Mouse (Mus musculus): ENCODE data around the gene Trak2.
"Not testable (repeated sequence)": the region's sequence is repeated elsewhere in the genome, so short reads cannot be mapped to it uniquely, and the experiment has no call there.

The Trak2 gene

DNA sequence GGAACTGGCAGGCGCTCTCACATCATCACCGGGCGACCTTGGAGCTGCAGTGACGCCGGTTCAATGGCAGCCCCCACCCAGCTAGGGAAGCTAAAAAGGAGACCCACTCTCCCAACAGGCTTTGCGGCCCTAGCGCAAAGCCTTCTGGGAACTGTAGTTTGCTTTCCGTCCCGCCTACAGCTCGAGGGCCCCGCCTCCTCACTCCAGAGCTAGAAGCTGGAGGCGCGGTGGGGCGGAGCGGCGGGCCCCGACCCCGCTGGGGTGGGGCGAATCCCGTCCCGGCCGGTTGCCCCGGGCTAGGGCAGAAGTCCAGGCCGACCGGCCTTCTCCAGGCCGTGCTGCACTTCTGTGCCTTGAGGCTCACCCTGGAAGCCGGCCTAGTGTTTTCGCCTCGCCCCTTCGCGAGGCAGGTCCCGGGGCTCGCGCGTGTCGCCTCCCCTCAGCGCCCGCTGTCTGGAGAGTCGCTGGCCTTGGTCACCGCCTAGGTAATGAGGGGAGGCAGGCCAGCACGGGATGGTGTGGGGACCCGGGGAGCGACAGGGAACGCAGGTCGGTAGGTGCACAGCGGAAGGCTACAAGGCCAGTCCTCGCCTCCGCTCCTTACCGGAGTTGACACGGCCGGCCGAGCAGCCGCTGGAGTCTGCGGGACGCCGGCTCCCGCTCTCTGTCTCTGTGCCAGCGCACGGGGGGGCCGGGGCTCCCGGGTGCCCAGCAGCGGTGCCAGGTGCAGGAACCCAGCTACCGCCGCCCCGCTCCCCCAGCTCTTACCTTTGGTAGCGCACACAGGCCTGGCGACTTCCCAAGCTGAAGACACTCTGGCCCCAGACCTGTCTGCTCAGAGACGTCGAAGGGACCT is at the start of gene Trak2, which contains the start of gene Stradb:
Trak2 (minus strand) TSS at position 65 of the 856 bp plus-strand sequence.
Stradb (plus strand) TSS at position 157 of the 856 bp plus-strand sequence.
- peak; percentile 95 for DNase-seq (ENCODE audit: low read depth)

DNA sequence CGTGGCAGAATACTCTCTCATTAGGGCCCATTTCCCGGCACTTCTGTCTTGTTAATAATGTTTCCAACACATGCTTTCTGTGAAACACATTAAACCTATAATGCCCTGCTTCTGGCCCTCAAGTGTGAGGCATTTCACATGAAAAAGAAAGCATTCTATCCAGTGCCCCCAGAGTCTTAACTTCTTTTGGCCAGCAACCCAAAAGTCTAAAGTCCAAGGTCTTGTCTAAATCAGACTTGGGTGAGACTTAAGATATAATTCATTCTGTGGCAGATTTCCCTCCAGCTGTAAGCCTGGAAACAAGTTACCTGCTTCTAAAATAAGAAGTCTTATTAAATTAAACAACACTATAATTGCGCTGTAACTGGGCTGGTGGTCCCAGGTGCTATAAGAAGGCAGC is 48.3 kb upstream of the Trak2 start:
- no peak for DNase-seq (ENCODE audit: low read depth)

GRCm38 (mm10) chr1:59009250-59009649 is 36.0 kb upstream of the Trak2 start:
- peak; percentile 6 for DNase-seq (ENCODE audit: low read depth)

GRCm38 (mm10) chr1:58995313-58995712 is 22.1 kb upstream of the Trak2 start:
- DNase-seq (ENCODE audit: low read depth) = no peak

DNA sequence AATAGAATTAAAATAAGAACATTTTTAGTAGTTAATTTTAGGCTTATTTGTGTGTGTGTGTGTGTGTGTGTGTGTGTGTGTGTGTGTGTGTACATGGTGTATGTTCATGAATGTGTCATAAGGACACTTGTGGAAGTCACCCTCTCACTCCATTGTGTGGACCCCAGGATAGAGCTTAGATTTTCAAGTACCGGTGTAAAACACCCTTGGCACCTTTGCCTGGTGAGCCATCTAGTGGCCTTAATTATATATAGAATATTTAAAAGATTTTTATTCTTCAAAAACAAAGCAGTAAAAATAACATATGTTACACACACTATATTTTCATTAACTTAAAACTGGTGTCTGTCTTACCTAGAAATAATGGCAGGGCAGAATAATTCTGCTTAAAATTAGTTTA is 20.5 kb upstream of the Trak2 start:
- DNase-seq (ENCODE audit: low read depth) = no peak

DNA sequence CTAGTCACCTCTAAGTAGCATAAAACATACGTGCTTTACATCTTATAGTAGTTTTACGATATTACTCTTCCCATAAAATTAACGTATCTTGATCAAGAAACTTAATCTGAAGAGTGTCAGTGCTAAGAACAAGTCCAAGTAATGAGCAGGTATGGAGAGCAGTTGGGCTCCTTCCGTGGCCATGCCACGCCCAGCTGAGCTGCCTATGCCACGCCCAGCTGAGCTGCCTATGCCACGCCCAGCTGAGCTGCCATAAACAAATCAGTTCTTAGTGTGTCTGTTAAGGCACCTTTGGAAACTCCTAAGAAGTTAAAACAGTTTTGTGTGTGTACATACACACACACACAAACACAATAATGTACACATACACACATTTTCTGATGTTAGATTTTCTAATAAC is 19.9 kb upstream of the Trak2 start:
- no peak for DNase-seq (ENCODE audit: low read depth)

- no peak for DNase-seq (ENCODE audit: low read depth)
Measured at GRCm38 (mm10) chr1:58984586-58984985, 11.4 kb upstream of the Trak2 start.

GRCm38 (mm10) chr1:58982276-58982675 is 9.0 kb upstream of the Trak2 start:
- no peak for DNase-seq (ENCODE audit: low read depth)

- no peak for DNase-seq (ENCODE audit: low read depth)
Measured at GRCm38 (mm10) chr1:58972851-58973365, 322 bp downstream of the Trak2 start.

DNA sequence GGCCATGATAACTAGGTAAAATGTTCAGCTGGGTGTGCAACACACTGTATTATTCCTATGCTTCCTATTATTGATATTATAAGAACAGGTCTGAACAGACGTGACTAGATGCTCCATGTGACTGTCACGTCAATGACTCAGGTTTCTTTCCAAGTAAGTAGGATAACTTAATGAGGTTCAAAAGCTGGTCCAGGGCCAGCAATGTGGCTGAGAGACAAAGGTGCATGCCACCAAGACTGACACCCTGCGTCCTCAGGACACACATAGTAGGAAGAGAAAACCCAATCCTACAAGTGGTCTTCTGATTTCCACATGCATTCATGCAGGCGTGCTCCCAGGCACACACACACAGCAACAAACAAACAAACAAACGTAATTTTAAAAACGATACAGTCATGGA is 2.1 kb downstream of the Trak2 start:
- no peak for DNase-seq (ENCODE audit: low read depth)

DNA sequence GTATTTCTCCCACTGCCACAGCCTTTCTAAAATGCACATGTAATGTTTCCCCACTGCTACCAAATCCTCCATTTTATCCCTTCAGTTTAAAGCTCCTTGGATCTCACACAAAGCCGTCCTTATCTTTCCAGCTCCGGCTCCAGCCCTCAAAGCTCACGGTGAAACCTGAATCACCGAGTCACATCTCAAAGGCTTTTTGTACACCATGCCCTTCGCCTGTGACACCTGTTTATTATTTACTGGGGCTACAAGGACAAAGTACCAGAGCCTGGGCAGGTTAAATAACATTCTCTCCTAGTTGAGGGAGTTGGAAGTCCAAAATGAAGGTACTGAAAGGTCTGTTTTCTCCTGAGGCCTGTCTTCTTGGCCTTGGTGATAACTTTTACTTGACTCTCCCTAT is 3.2 kb downstream of the Trak2 start:
- no peak for DNase-seq (ENCODE audit: low read depth)

DNA sequence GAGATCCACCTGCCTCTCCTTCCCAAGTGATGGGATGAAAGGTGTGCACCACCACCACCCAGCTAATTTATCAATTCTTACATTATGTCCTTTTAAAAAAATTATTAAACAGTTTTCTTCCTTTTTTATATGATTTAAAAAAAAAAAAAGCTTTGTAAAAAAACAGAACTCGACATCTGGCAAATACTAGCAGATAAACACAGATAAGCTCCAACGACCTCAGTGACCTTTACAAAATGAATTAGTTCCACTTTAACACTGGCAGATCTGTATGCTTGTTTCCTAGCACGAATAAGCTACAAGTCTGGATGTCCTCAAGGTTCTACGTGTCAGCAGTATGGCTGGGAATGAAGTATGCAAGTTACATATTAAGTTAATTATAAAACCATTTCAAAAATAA is 5.7 kb downstream of the Trak2 start:
- no peak for DNase-seq (ENCODE audit: low read depth)

GRCm38 (mm10) chr1:58962865-58963264 is 10.4 kb downstream of the Trak2 start:
- no peak for DNase-seq (ENCODE audit: low read depth)

GRCm38 (mm10) chr1:58962418-58962817 is 10.8 kb downstream of the Trak2 start:
- DNase-seq (ENCODE audit: low read depth) = peak; percentile 72

- no peak for DNase-seq (ENCODE audit: low read depth)
Measured at GRCm38 (mm10) chr1:58961152-58961893, 11.9 kb downstream of the Trak2 start.

DNA sequence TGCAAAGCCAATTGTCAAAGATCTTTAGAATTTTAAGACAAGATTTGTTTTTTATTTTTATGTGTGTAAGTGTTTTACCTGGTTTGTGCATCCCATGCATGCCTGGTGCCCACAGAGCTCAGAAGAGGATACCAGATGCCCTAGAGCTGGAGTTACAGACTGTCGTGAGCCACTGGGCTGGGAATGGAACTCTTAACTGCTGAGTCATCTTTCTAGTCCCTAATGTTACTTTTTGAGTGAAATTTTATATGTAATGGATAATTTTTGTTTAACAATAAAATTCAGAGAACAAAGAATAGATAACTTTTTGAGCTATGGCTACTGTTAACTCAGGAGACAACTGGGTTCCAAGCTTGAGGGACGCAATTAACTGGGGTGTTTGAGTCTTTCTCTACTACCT is 13.5 kb downstream of the Trak2 start:
- no peak for DNase-seq (ENCODE audit: low read depth)

DNA sequence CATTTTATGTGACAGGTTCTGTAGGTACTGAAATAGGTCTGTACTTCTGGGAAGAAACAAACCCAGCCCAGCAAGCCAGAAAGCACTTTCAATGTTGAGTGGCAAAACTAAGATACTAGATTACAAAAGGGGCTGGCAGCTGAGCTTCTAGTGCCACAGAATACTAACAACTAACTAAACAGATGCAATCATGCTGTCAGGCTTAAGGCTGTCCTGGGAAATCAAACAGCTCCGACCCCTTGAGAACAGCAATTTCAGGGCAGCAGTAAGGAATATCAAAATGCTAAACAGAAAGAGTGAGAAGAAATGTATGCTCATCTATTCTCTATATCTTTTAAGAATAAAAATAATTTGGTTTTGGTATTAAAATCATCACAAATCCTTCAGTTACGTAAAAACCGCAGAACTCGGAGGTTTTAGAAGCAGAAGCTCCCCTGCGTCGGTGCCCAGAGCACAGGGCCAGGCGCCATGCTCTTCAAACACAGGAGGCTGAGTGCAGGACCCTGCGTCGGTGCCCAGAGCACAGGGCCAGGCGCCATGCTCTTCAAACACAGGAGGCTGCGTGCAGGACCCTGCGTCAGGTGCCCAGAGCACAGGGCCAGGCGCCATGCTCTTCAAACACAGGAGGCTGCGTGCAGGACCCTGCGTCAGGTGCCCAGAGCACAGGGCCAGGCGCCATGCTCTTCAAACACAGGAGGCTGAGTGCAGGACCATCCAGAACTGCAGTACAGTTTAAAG is 14.3 kb downstream of the Trak2 start:
- DNase-seq (ENCODE audit: low read depth) = not testable (repeated sequence)

DNA sequence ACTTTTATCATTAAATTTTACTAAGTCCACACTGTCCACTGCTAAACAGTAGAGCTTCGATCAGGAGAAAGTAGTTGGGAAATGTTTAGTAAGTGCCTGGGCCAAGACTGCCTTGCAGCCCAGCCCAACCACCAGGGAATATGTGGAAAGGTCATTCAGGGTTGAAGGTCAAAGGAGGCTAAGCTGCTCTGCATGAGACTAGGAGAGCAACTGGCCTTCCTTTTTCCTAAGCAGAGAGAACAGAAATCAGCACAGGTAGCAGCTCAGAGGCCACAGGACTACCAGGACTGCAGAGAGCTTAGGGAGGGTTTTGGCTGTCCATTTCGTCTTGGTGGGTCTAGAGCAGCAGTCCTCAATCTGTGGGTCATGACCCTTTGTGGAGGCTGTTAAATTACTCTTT is 15.3 kb downstream of the Trak2 start:
- no peak for DNase-seq (ENCODE audit: low read depth)

GRCm38 (mm10) chr1:58956229-58956628 is 17.0 kb downstream of the Trak2 start:
- no peak for DNase-seq (ENCODE audit: low read depth)

GRCm38 (mm10) chr1:58955716-58956115 is 17.5 kb downstream of the Trak2 start:
- DNase-seq (ENCODE audit: low read depth) = no peak

DNA sequence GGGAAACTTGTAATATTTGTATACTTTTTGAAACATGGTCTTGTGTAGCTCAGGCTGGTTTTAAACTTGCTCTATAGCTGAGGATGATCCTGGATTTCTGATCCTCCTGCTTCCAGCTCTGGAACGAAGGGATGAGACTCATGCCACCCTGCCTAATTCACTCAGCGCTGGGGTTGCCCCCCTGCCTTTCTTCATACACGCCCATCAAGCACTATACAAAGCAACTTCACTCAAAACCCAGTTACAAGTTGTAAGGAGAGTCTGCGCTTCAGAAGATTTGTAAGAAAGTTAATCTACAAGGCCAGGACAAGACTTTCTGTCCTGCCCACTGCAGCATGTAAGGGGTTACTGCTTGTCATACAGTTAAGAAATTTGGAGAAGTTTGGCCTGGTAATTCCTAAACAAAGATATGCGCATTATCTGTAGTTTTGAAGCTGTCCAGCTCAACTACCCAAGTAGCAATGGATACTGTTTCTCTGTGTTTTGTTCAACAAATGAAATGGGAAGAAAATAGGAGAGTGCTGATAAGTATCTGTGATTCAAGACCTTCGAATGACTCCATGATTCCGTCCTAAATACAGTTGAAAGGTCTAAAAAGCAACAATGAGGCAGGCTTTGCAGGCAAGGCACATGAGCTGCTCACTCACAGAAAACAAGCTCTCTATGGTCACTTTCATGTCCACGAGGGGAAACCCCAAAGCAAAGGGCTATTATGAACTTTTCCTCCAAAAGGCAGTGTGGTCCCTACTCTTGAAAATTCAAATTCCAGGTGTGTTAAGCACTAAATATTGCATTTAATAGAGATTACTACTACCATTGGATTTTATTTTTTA is 18.4 kb downstream of the Trak2 start:
- DNase-seq (ENCODE audit: low read depth) = no peak
